8 mouse cellular contexts compared by ENCODE assay signal in genomic region chr17:33089220-33089949, GRCm38 (mm10). TPM values are rescaled to one million over a fixed set of nuclear protein-coding genes. Genes with fewer than 3 reads are reported as not detected.
DNase-seq lines count a peak whose midpoint lies in the region; ATAC-seq and TF ChIP-seq lines count a peak whose summit lies in the region.

Gene Zfp563 (plus strand): TSS chr17:33089310.

- TF ChIP-seq RAD21 in CH12.LX (IDR thresholded peaks at IDR 0.05; ENCODE audit: low read depth, low read length) = no peak

- TF ChIP-seq POLR2A in CH12.LX (IDR thresholded peaks at IDR 0.05; ENCODE audit: low read depth, low read length) = peak; percentile 52

- peaks cover 7 to 25% of the 10 kb centered on the region in 2 experiments; a peak in 3 of 4 replicates for H3K4me1 ChIP-seq in CH12.LX (ENCODE audit: control insufficient read depth in 1 of 2, insufficient read depth in 2 of 2)
- no peaks in the 10 kb centered on the region for H3K4me1 ChIP-seq in forebrain, embryonic 11.5 days (replicated peaks; ENCODE audit: control insufficient read depth, insufficient read depth, low read length)
- peaks cover 9% of the 10 kb centered on the region for H3K4me1 ChIP-seq in heart, embryonic 16.5 days (ENCODE audit: control insufficient read depth, insufficient read depth, low read length)
- H3K4me1 ChIP-seq in liver, embryonic 15.5 days (replicated peaks) = peaks cover 24% of the 10 kb centered on the region
- peaks cover 9% of the 10 kb centered on the region for H3K4me1 ChIP-seq in neural tube, embryonic 12.5 days

- H3K4me2 ChIP-seq in CH12.LX (ENCODE audit: insufficient read depth, low read depth, poor library complexity, severe bottlenecking) = peak within 1 kb of the TSS; percentile 71
- H3K4me2 ChIP-seq in forebrain, embryonic 11.5 days (ENCODE audit: low read depth, low read length, severe bottlenecking) = peak within 1 kb of the TSS; percentile 47
- peak within 1 kb of the TSS; percentile 74 for H3K4me2 ChIP-seq in heart, embryonic 16.5 days (ENCODE audit: low read depth, low read length)
- peak within 1 kb of the TSS; percentile 79 for H3K4me2 ChIP-seq in liver, embryonic 15.5 days
- H3K4me2 ChIP-seq in neural tube, embryonic 12.5 days (replicated peaks) = peak within 1 kb of the TSS; percentile 71

- H3K36me3 ChIP-seq in CH12.LX (replicated peaks in 1 of 2; ENCODE audit: control insufficient read depth in 1 of 2, insufficient read depth in 1 of 2, low read length in 1 of 2) = no peaks in the 10 kb centered on the region
- no peaks in the 10 kb centered on the region for H3K36me3 ChIP-seq in forebrain, embryonic 11.5 days (ENCODE audit: control insufficient read depth, insufficient read depth, low read length)
- no peaks in the 10 kb centered on the region for H3K36me3 ChIP-seq in heart, embryonic 16.5 days (ENCODE audit: control insufficient read depth, insufficient read depth)
- H3K36me3 ChIP-seq in liver, embryonic 15.5 days (replicated peaks) = no peaks in the 10 kb centered on the region
- no peaks in the 10 kb centered on the region for H3K36me3 ChIP-seq in neural tube, embryonic 12.5 days

- H3K79me2 ChIP-seq in CH12.LX (replicated peaks; ENCODE audit: control insufficient read depth, extremely low read depth, insufficient read depth, poor library complexity, severe bottlenecking) = peaks cover 6% of the 10 kb centered on the region; the same call in 1 of the 2 replicates

- H3K27ac ChIP-seq in CH12.LX (ENCODE audit: insufficient read depth, low read depth) = peak within 1 kb of the TSS; percentile 83
- peak within 1 kb of the TSS; percentile 87 for H3K27ac ChIP-seq in forebrain, embryonic 11.5 days (ENCODE audit: low read depth, low read length)
- H3K27ac ChIP-seq in heart, embryonic 16.5 days (ENCODE audit: low read length) = peak within 1 kb of the TSS; percentile 80
- H3K27ac ChIP-seq in liver, embryonic 15.5 days (replicated peaks) = peak within 1 kb of the TSS; percentile 76
- H3K27ac ChIP-seq in neural tube, embryonic 12.5 days = peak within 1 kb of the TSS; percentile 74

- peak within 1 kb of the TSS; percentile 73 for H3K9ac ChIP-seq in CH12.LX (ENCODE audit: insufficient read depth, low read depth)
- H3K9ac ChIP-seq in forebrain, embryonic 11.5 days (ENCODE audit: low read length) = peak within 1 kb of the TSS; percentile 80
- H3K9ac ChIP-seq in heart, embryonic 16.5 days (ENCODE audit: low read length) = peak within 1 kb of the TSS; percentile 85
- peak within 1 kb of the TSS; percentile 66 for H3K9ac ChIP-seq in liver, embryonic 15.5 days
- H3K9ac ChIP-seq in neural tube, embryonic 12.5 days = peak within 1 kb of the TSS; percentile 69

- dilution Hi-C loops in CH12.LX (cut with MboI; ENCODE audit: extremely low pct_ligation_motif_present, extremely low pct_unique_long_range_greater_than_20kb, low sequenced_read_pairs) = no loop called here

- in situ Hi-C loops in CH12.LX (cut with MboI; ENCODE audit: low pct_ligation_motif_present, low pct_unique_long_range_greater_than_20kb, low sequenced_read_pairs) = no loop called here

- ATAC-seq in forebrain, embryonic 11.5 days (replicated peaks; ENCODE audit: low FRiP score) = peak; percentile 94
- peak; percentile 85 for ATAC-seq in heart, embryonic 16.5 days (replicated peaks; ENCODE audit: extremely low read depth, insufficient read depth, low FRiP score)
- ATAC-seq in liver, embryonic 15.5 days (ENCODE audit: insufficient read depth) = peak; percentile 84
- peak; percentile 88 for ATAC-seq in neural tube, embryonic 12.5 days (ENCODE audit: low FRiP score, low read depth)

- no peaks in the 10 kb centered on the region for H3K27me3 ChIP-seq in CH12.LX (replicated peaks)
- no peaks in the 10 kb centered on the region for H3K27me3 ChIP-seq in forebrain, embryonic 11.5 days (ENCODE audit: control insufficient read depth, insufficient read depth, low read length)
- H3K27me3 ChIP-seq in heart, embryonic 16.5 days (ENCODE audit: control insufficient read depth, insufficient read depth, low read length) = no peaks in the 10 kb centered on the region; the same call in 1 of the 2 replicates
- H3K27me3 ChIP-seq in liver, embryonic 15.5 days = no peaks in the 10 kb centered on the region
- H3K27me3 ChIP-seq in neural tube, embryonic 12.5 days (replicated peaks) = no peaks in the 10 kb centered on the region

- H3K4me3 ChIP-seq in CH12.LX (replicated peaks in 1 of 3; ENCODE audit: low read depth in 2 of 3, low read length in 2 of 3, poor library complexity in 1 of 3) = peak within 1 kb of the TSS; percentile 66 to 87 (median 74)
- peak within 1 kb of the TSS; percentile 57 for H3K4me3 ChIP-seq in forebrain, embryonic 11.5 days (ENCODE audit: low read depth, low read length)
- H3K4me3 ChIP-seq in heart, embryonic 16.5 days (ENCODE audit: low read length) = peak within 1 kb of the TSS; percentile 77
- peak within 1 kb of the TSS; percentile 70 for H3K4me3 ChIP-seq in liver, embryonic 15.5 days (replicated peaks)
- H3K4me3 ChIP-seq in neural tube, embryonic 12.5 days = peak within 1 kb of the TSS; percentile 60

- 5% methylated on average over 34 of the region's 34 CpGs for WGBS in forebrain, embryonic 11.5 days
- WGBS in heart, embryonic 16.5 days = 5% methylated on average over 34 of the region's 34 CpGs
- 6% methylated on average over 34 of the region's 34 CpGs for WGBS in liver, embryonic 15.5 days (ENCODE audit: insufficient replicate concordance)
- WGBS in neural tube, embryonic 12.5 days = 4% methylated on average over 34 of the region's 34 CpGs

- TF ChIP-seq EP300 in CH12.LX (IDR thresholded peaks at IDR 0.05; ENCODE audit: low read length) = no peak

- peak in 1 of 2 experiments; percentile 18; a peak in 1 of 4 replicates for TF ChIP-seq CTCF in CH12.LX (conservative IDR thresholded peaks at IDR 0.05 in 1 of 2, IDR thresholded peaks at IDR 0.05 in 1 of 2; ENCODE audit: low read depth in 2 of 2, low read length in 2 of 2)

- peak; percentile 89 for DNase-seq in CH12.LX (ENCODE audit: extremely low read depth)
- DNase-seq in c-Kit-positive CD71-positive TER-119-negative erythroid progenitor cells, embryonic 14.5 days (ENCODE audit: low read depth) = peak; percentile 69
- DNase-seq in forebrain, embryonic 11.5 days (ENCODE audit: low spot score) = peak; percentile 89
- DNase-seq in kidney, postnatal 36 days = peak; percentile 97
- DNase-seq in telencephalon, adult 2 months (ENCODE audit: low read depth, low spot score) = peak; percentile 91

- no peaks in the 10 kb centered on the region for H3K9me3 ChIP-seq in CH12.LX (replicated peaks; ENCODE audit: low read length)
- no peaks in the 10 kb centered on the region for H3K9me3 ChIP-seq in forebrain, embryonic 11.5 days (ENCODE audit: control insufficient read depth, low read length)
- H3K9me3 ChIP-seq in heart, embryonic 16.5 days (replicated peaks; ENCODE audit: control insufficient read depth, low read length) = no peaks in the 10 kb centered on the region
- H3K9me3 ChIP-seq in liver, embryonic 15.5 days (replicated peaks) = no peaks in the 10 kb centered on the region
- no peaks in the 10 kb centered on the region for H3K9me3 ChIP-seq in neural tube, embryonic 12.5 days

TF ChIP-seq in CH12.LX, 34 proteins besides CTCF, POLR2A, EP300 and RAD21 (continues in another document):
- TF ChIP-seq IRF4 (IDR thresholded peaks at IDR 0.05; ENCODE audit: low read depth, low read length) (no peak), CHD2 (IDR thresholded peaks at IDR 0.05; ENCODE audit: low read length) (peak; percentile 57; the same call in 1 of the 2 replicates), TBP (conservative IDR thresholded peaks at IDR 0.05; ENCODE audit: low read depth, low read length) (no peak), PAX5 (IDR thresholded peaks at IDR 0.05; ENCODE audit: low read length) (no peak), NRF1 (IDR thresholded peaks at IDR 0.05; ENCODE audit: low read depth, low read length) (peak; percentile 68), NELFE (IDR thresholded peaks at IDR 0.05; ENCODE audit: low read depth, low read length) (no peak; the same call in 1 of the 2 replicates), USF2 (conservative IDR thresholded peaks at IDR 0.05; ENCODE audit: low read depth, low read length) (no peak), TCF12 (IDR thresholded peaks at IDR 0.05; ENCODE audit: low read depth, low read length) (peak; percentile 56; the same call in 1 of the 2 replicates), RCOR1 (conservative IDR thresholded peaks at IDR 0.05; ENCODE audit: low read depth, low read length) (no peak), BHLHE40 (IDR thresholded peaks at IDR 0.05; ENCODE audit: low read depth, low read length) (no peak; the same call in 1 of the 2 replicates), MEF2A (IDR thresholded peaks at IDR 0.05; ENCODE audit: borderline replicate concordance, low read depth, low read length) (no peak), ETS1 (conservative IDR thresholded peaks at IDR 0.05; ENCODE audit: low read depth, low read length) (no peak), SIN3A (IDR thresholded peaks at IDR 0.05; ENCODE audit: low read length) (peak; percentile 58; the same call in 1 of the 2 replicates), ELF1 (IDR thresholded peaks at IDR 0.05; ENCODE audit: low read depth, low read length) (peak; percentile 52), ZMIZ1 (IDR thresholded peaks at IDR 0.05; ENCODE audit: low read depth, low read length) (no peak), JUN (IDR thresholded peaks at IDR 0.05; ENCODE audit: insufficient read depth, low read depth, low read length) (no peak), MAX (IDR thresholded peaks at IDR 0.05; ENCODE audit: low read length) (no peak), MXI1 (IDR thresholded peaks at IDR 0.05; ENCODE audit: low read depth, low read length) (peak; percentile 59; the same call in 1 of the 2 replicates), JUND (conservative IDR thresholded peaks at IDR 0.05; ENCODE audit: low read depth, low read length) (no peak), SMC3 (IDR thresholded peaks at IDR 0.05; ENCODE audit: low read depth, low read length) (no peak; the same call in 1 of the 2 replicates), ZNF384 (IDR thresholded peaks at IDR 0.05; ENCODE audit: low read depth, low read length) (no peak), GABPA (IDR thresholded peaks at IDR 0.05; ENCODE audit: insufficient replicate concordance, low read depth, low read length) (no peak), POLR2AphosphoS2 (IDR thresholded peaks at IDR 0.05; ENCODE audit: low read depth, low read length) (no peak), USF1 (IDR thresholded peaks at IDR 0.05; ENCODE audit: low read depth, low read length) (peak; percentile 30)

RNA-seq across cellular contexts. Expression of gene Zfp563, which starts in this region (rescaled TPM):
- total RNA-seq in CH12.LX (2012; rRNA removed) (3.5 and 4.1 TPM in 2 replicates), CH12.LX (2014; rRNA removed) (4.1 and 4.5 TPM in 2 replicates)
- polyA plus RNA-seq in CH12.LX (2012; ENCODE audit: insufficient read length, low read depth) = 1.9 and 3.7 TPM in 2 replicates
- polyA plus RNA-seq in forebrain, embryonic 11.5 days (2014; fragmentation: Nextera tagmentation; extraction: Ambion mirVana) = 8.7 and 10.5 TPM in 2 replicates
- polyA plus RNA-seq in heart, embryonic 16.5 days (2015; fragmentation: Nextera tagmentation; extraction: Ambion mirVana) = 4.4 and 5.6 TPM in 2 replicates
- polyA plus RNA-seq in liver, embryonic 15.5 days (2015; fragmentation: Nextera tagmentation; extraction: Ambion mirVana) = 1.1 and 1.2 TPM in 2 replicates
- polyA plus RNA-seq in neural tube, embryonic 12.5 days (2016; fragmentation: Nextera tagmentation; extraction: Ambion mirVana) = 13.5 and 16.5 TPM in 2 replicates

Comparison
In these comparisons a context has a peak if more than half of its experiments do, and no peak if none do; other contexts are left out.
1. Peak in every context shown above with its lines: DNase-seq, ATAC-seq, H3K4me3 ChIP-seq and H3K27ac ChIP-seq.